Mouse (Mus musculus) C2C12 (cell line): ENCODE data around the gene Gm45062. TPM values are rescaled to one million over a fixed set of nuclear protein-coding genes. Genes with fewer than 3 reads are reported as not detected.

ENCODE experiments used
- H3K27me3 ChIP-seq: one replicate; pipeline ENCODE4 v1.6.1; 2011; ENCODE audit not compliant: control insufficient read depth, insufficient read depth, insufficient read length
- H3K36me3 ChIP-seq: one replicate; pipeline ENCODE4 v1.6.1; 2011; ENCODE audit not compliant: control insufficient read depth, insufficient read depth
- H3K4me3 ChIP-seq: one replicate; pipeline ENCODE4 v1.5.1; 2011; ENCODE audit warnings: mild to moderate bottlenecking, control low read depth; ENCODE audit not compliant: poor library complexity, insufficient read depth, severe bottlenecking
- H3K79me2 ChIP-seq: one replicate; pipeline ENCODE4 v1.6.1; 2011; ENCODE audit not compliant: control insufficient read depth, insufficient read depth
- H3K79me3 ChIP-seq: one replicate; pipeline ENCODE4 v1.6.1; 2011; ENCODE audit warnings: low read depth, control low read depth
- H3ac ChIP-seq: one replicate; pipeline ENCODE3; 2011; ENCODE audit warnings: low read depth; ENCODE audit not compliant: control insufficient read depth, insufficient read length
- CEBPB ChIP-seq: IDR thresholded peaks from one replicate; pipeline ENCODE4 v1.6.1; 2011; ENCODE audit warnings: low read depth, mild to moderate bottlenecking, control low read depth, moderate library complexity
- CTCF ChIP-seq: IDR thresholded peaks from one replicate; pipeline ENCODE4 v1.5.1; 2011; ENCODE audit not compliant: control insufficient read depth, insufficient read depth, insufficient read length
- FOSL1 ChIP-seq: IDR thresholded peaks from one replicate; pipeline ENCODE4 v1.8.0; 2011; ENCODE audit warnings: mild to moderate bottlenecking, low read length; ENCODE audit not compliant: poor library complexity, insufficient read depth, severe bottlenecking
- MAX ChIP-seq: IDR thresholded peaks from one replicate; pipeline ENCODE4 v1.6.1; 2011; ENCODE audit warnings: mild to moderate bottlenecking, control low read depth
- MYOD1 ChIP-seq: IDR thresholded peaks from one replicate; pipeline ENCODE4 v1.6.1; 2011; ENCODE audit warnings: low read depth; ENCODE audit not compliant: control insufficient read depth, insufficient read length
- MYOG ChIP-seq: IDR thresholded peaks from one replicate; pipeline ENCODE4 v1.6.1; 2011; ENCODE audit not compliant: control insufficient read depth, insufficient read length; ENCODE audit errors: extremely low read depth
- USF1 ChIP-seq: IDR thresholded peaks from one replicate; pipeline ENCODE4 v1.6.1; 2011; ENCODE audit warnings: low read depth, mild to moderate bottlenecking, control low read depth, moderate library complexity
- long read RNA-seq, 2 experiments: library from polyadenylated mRNA; unstranded; transcript quantifications; one replicate each; pipeline ENCODE4 v2.0.0; 2019 to 2020
- polyA plus RNA-seq: library from polyadenylated mRNA; unstranded; fragments of >200 nt; fragmentation: generic; extraction: Trizol; gene quantifications from one replicate; pipeline ENCODE4 v1.2.1, GENCODE M21; 2012; ENCODE audit warnings: missing spikeins

Gene Gm45062
- 0.33 TPM for polyA plus RNA-seq
- long read RNA-seq, experiment 1, partial matches to known transcripts: 0 of 1 reads
- long read RNA-seq, experiment 1, other reads (novel, unspliced or antisense): 1 of 1 reads
- long read RNA-seq, experiment 2: 0 reads

DNA sequence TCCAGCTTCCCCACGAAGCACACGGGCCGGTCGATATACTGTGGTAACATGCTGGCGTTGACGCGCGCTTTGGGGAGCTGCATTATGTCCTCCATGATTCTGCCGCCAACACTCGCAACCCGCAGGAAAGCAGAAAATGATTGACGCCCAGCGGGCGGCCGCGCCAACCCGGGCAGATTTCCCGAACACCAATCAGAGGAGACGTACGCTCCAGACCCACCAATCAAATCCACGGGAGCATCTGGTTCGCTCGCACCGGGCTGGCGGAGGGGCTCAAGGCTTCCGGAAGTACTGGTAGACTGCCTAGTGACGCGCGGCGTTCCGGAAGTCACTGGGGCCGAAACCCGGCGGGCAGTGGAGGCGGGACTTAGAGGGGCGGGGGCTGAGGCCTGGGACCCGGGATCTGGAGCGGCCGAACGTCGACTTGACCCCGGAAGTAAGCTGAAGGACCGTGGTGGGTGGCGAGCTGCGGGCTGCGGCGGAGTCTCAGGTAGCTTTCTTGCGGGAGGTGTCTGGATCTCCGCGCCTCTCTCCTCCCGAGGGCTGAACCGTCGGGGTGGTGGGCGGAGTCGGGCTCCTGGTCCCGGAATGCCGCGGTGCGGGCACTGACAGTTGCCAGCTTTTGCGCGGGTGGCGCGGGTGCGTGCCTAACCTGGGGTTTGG is at the start of gene Gm45062, which contains the start of the genes Rpa3 and Umad1:
TSS of gene Gm45062 (plus strand) at position 447 of the 663 bp plus-strand sequence.
TSS of gene Rpa3 (minus strand) at position 170 of the 663 bp plus-strand sequence.
TSS of gene Umad1 (plus strand) at position 285 of the 663 bp plus-strand sequence.
- H3K36me3 ChIP-seq: peaks cover 19% of the 10 kb centered on the region
- peaks cover 50% of the 10 kb centered on the region for H3K79me2 ChIP-seq
- H3K27me3 ChIP-seq: no peaks in the 10 kb centered on the region
- peak within 1 kb of the TSS; percentile 96 for H3ac ChIP-seq
- peaks cover 26% of the 10 kb centered on the region for H3K79me3 ChIP-seq
- peak within 1 kb of the TSS; percentile 78 for H3K4me3 ChIP-seq
- TF ChIP-seq FOSL1 (no peak), USF1 (no peak), MAX (peak; percentile 65), CEBPB (no peak)

DNA sequence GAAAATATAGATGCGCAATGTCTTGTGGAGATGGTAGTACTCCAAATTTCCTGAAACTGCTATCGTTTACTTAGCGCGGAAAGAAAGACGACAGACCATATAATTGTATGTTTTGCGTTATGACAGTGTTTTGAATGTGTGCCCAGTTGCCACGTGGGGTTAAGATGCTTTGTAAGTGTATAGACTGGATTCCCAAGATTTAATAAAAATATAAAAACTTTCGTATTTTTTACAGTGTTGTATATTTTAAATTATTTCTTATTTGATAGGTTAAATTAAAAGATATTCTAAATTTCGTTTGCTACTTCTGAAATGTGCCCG is 49.4 kb upstream of the Gm45062 start:
- H3K79me2 ChIP-seq: peaks cover 25% of the 10 kb centered on the region
- peak overlapping the region; percentile 86 for H3ac ChIP-seq
- H3K4me3 ChIP-seq: peak overlapping the region; percentile 63
- H3K27me3 ChIP-seq: no peaks in the 10 kb centered on the region
- TF ChIP-seq USF1 (peak; percentile 18), MYOD1 (no peak)
- H3K36me3 ChIP-seq: peaks cover 16% of the 10 kb centered on the region
- peaks cover 16% of the 10 kb centered on the region for H3K79me3 ChIP-seq

DNA sequence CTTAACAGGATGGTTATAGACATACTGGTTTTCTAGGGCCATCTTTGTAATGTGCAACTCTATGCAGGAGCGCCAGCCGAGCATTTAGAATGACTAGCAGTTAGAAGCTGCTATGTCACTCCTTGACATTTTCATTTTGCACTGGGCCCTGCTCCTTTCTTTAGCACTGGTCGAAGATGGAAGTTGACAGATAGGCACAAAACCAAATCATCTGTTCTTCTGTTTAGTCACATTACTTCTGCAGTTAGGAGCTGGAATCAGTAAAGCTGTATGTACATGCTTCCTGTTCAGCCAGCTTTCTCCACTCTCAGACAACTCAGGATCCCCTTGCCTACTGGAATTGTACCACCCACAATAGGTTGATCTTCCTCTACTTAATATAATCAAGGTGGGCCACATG is 48.6 kb upstream of the Gm45062 start:
- TF ChIP-seq CEBPB: no peak
- no peak for TF ChIP-seq FOSL1
- TF ChIP-seq USF1: no peak
- TF ChIP-seq MYOD1: no peak
- TF ChIP-seq MYOG: no peak
- no peak for TF ChIP-seq MAX
- no peak for TF ChIP-seq CTCF
- no peak overlapping the region for H3ac ChIP-seq
- H3K79me3 ChIP-seq: peaks cover 18% of the 10 kb centered on the region
- H3K36me3 ChIP-seq: peaks cover 23% of the 10 kb centered on the region
- H3K4me3 ChIP-seq: no peak overlapping the region
- H3K79me2 ChIP-seq: peaks cover 25% of the 10 kb centered on the region
- H3K27me3 ChIP-seq: no peaks in the 10 kb centered on the region

DNA sequence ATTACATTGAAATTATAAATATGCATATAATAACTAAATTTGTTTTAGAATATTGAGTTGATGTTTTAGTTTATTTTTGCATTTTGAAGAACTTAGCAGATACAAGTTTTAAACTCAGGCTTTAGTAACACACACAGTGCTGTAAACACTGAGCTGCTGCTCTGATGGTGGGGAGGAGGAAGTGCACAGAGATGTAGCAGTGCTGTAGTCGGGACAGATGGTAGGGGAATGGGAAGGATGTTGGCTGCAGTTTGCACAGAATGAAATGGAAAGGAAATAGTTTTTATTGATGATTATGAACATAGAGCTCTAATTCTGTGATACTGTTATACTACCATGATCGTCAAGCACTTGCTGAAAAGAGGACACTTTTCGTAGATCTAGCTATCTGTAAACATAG is 32.2 kb upstream of the Gm45062 start:
- Histone ChIP-seq H3K79me2 (no peaks in the 10 kb centered on the region), H3ac (no peak overlapping the region), H3K4me3 (no peak overlapping the region), H3K36me3 (peaks cover 43% of the 10 kb centered on the region), H3K79me3 (no peaks in the 10 kb centered on the region), H3K27me3 (no peaks in the 10 kb centered on the region)
- TF ChIP-seq USF1: no peak
- TF ChIP-seq MYOG: no peak
- TF ChIP-seq MYOD1: no peak

DNA sequence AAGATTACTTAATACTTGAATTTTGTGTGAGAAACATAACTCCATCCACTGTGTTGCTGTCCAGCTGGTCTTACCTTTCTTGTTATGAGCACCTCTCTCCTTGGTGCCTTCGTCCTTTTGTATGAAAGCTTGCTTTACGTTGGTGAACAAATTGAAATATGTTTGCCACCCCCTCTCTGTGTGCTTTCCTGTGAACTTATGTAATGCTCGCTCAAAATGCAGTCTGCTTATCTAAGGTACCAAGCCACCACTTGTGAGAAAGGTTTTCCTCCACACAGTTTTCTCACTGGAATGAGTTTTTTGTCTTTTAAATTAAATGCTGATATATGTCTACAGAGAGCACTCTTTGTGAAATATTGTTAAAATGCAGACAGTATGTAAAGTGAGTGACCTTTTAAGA is 30.7 kb upstream of the Gm45062 start:
- Histone ChIP-seq H3K79me3 (no peaks in the 10 kb centered on the region), H3ac (no peak overlapping the region), H3K36me3 (peaks cover 45% of the 10 kb centered on the region), H3K27me3 (no peaks in the 10 kb centered on the region), H3K79me2 (no peaks in the 10 kb centered on the region), H3K4me3 (no peak overlapping the region)
- TF ChIP-seq MAX (no peak), CEBPB (no peak), MYOG (no peak), CTCF (no peak), USF1 (no peak), MYOD1 (no peak), FOSL1 (no peak)

DNA sequence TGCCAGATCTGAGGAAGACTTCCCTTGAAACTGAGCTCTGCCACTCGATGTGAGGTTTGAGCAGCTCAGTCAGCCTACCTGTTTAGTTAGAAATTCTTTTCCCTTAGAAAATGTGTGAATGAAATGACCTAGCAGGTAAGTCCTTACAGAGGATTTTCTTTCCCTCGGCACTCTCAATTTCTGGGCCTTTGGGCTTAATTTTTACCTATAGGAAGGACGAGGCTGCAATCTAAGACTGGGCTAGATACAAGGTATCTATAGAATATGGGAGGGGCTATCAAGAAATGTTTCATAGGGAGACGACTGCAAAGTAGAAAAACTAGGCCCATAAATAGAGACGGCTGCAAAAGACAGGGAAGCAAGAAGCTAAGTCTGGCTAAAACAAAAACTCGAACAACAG is 934 bp upstream of the Gm45062 start:
- TF ChIP-seq MYOD1 (no peak), USF1 (no peak), MAX (no peak), MYOG (no peak), CEBPB (no peak), CTCF (no peak), FOSL1 (no peak)
- Histone ChIP-seq H3K36me3 (peaks cover 25% of the 10 kb centered on the region), H3K79me2 (peaks cover 43% of the 10 kb centered on the region), H3K27me3 (no peaks in the 10 kb centered on the region), H3ac (peak overlapping the region; percentile 74), H3K79me3 (peaks cover 26% of the 10 kb centered on the region), H3K4me3 (peak overlapping the region; percentile 72)
